Mouse (Mus musculus) monocyte, adult 59 days (primary cell): ENCODE data around the gene Rab6b. TPM values are rescaled to one million over a fixed set of nuclear protein-coding genes. Genes with fewer than 3 reads are reported as not detected.

ENCODE experiments used
- total RNA-seq, 2 experiments: library from RNA; stranded (reverse); gene quantifications; one replicate each; pipeline ENCODE4 v1.2.4; 2023

Rab6b gene
- total RNA-seq: 1 to 10 TPM in 1 of 2 experiments, under 1 TPM in 1; 0.79 to 1.3 TPM

DNA sequence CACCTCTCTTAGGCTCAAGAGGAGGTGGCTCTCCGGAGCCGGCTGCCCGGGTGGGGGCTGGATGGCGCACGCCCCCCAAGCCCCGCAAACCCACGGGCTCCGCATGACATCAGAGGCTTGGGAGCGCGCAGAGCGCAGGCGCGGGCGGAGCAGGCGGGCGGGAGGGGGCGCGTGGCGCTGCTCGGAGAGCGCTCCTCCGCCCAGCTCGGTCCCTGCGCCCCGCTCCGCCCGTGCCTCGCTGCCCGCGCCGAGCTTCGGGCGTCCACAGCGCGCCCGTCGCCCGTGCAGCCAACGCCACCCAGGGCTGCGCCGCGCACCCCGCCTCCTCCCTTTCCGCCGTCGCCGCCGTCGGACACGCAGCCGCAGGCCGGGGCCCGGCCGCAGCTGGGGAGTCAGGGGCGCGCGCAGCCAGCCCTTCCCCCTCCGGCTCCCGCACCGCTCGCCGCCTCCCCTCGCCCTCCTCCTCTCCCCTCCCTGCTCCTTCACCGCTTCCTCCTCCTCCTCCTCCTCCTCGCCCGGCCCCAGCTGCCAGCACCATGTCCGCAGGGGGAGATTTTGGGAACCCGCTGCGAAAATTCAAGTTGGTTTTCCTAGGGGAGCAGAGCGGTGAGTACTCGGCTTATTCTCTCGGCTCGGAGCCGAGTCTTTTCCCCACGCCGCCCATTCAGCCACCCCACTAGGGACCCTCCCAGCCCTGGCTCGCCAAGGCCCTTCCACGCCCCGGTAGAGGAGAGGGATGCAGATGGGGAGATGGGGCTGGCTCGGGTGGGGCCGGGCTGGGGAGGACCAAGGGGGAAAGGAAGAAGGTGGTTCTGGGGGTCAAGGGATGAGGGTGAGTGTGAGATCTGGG, at the start of gene Rab6b:
Gene Rab6b, plus strand, starts transcription at position 167 of the 850 bp plus-strand sequence.

DNA sequence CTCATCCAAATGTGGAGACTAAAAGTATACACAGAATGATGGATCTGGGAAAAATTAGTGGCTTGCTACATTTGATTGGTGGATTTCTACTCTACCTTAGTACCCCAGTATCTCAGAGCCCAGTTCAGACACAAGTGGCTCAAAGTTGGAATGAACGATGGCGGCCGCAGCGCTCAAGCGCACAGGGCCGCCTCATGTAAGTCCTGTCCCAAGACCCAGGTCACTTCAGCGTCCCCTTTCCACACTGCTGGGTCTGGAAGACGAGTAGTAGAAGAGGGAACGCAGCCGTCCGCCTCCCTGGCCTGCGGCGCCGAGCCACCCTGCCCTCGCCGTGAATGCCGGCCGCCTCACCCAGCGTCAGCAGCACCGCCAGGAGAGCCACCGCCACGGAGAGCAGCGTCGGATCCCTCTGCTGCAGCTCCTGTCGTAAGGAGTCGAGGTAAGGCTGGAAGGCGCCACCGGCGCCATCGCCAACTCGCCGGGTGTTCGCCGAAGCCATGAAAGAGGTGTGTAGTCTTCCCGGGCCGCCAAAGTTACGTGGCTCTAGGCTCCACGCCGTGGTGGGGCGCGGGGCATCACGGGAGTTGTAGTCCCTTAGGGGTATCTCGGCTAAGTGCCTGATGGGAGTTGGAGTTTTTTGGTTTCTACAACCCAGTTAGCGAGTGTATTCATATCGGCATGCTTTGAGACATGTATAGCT, 90.1 kb downstream of the Rab6b start, which contains the start of gene Srprb:
Gene Srprb, minus strand, starts transcription at position 577 of the 700 bp plus-strand sequence.

DNA sequence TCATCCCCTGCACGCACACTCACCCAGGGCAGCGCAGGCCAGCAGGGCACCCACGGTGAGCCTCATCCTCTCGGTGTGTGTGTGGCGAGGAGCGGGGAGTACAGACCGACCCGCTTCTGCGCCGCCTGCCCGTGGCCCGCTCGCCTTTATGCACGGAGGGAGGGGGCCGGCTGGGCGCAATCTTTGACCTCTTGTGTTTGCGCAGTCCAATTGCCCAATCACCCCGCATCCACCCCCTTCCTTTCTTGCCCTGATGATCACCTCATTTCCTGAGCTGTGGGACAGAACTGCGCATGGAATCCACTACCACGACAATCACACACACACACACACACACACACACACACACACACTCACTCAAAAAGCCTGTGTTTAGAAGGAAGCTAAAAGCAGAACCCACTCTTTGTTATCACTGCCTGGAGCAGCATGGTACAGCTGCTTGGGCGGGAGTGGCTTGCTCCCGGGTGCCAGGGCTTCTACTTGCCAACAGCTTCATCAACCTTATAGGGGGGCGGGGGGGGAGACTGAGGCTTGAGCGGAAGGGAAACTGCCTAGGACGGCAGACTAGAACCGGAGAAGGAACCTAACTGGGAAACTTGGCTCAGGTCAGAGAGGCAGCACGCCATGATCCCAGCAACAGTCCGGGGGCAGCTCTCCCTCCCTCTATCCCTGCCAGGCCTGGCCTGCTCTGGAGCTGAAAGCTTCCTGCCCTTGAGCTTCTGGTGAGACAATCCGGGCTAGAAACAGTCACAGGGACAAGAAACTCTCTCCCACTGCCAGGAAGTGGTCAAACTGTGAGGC, 118.8 kb downstream of the Rab6b start, which contains the start of the genes Gm20425 and Trf:
Gene Gm20425, minus strand, starts transcription at position 157 of the 801 bp plus-strand sequence.
Gene Trf, minus strand, starts transcription at position 294 of the 801 bp plus-strand sequence.

Other genes starting within 250 kb of the Rab6b start
- gene Slco2a1, start 123.1 kb upstream of the Rab6b start, total RNA-seq: 1 to 10 TPM in 1 of 2 experiments, under 1 TPM in 1; 0.71 to 1.2 TPM
- 10 to 100 TPM; 15.0 to 17.3 TPM for gene Srprb, start 90.3 kb downstream of the Rab6b start, total RNA-seq
- gene Gm20425, start 118.5 kb downstream of the Rab6b start, total RNA-seq: 1 to 10 TPM in 1 of 2 experiments, not detected in 1; 9.0 TPM
- gene Trf, start 118.7 kb downstream of the Rab6b start, total RNA-seq: 100 to 1,000 TPM; 657 to 970 TPM
- gene 1300017J02Rik, start 193.3 kb downstream of the Rab6b start, total RNA-seq: not detected
- gene Topbp1, start 193.4 kb downstream of the Rab6b start, total RNA-seq: 10 to 100 TPM; 32.3 to 32.8 TPM